Mouse (Mus musculus): ENCODE data around the gene Slc38a6. TPM values are rescaled to one million over a fixed set of nuclear protein-coding genes. Genes with fewer than 3 reads are reported as not detected.

Slc38a6 gene
- total and polyA plus RNA-seq, 3 experiments = 7.0 to 15.4 (median 10.2) TPM

- TF ChIP-seq CTCF (conservative IDR thresholded peaks at IDR 0.05 in 1 of 2, IDR thresholded peaks at IDR 0.05 in 1 of 2; ENCODE audit: low read depth in 2 of 2, low read length in 2 of 2) (no peak), MAZ (IDR thresholded peaks at IDR 0.05; ENCODE audit: low read depth, low read length) (no peak), TCF12 (IDR thresholded peaks at IDR 0.05; ENCODE audit: low read depth, low read length) (no peak), RAD21 (IDR thresholded peaks at IDR 0.05; ENCODE audit: low read depth, low read length) (no peak), ZC3H11A (IDR thresholded peaks at IDR 0.05; ENCODE audit: low read depth, low read length) (no peak), GABPA (IDR thresholded peaks at IDR 0.05; ENCODE audit: insufficient replicate concordance, low read depth, low read length) (no peak), JUND (conservative IDR thresholded peaks at IDR 0.05; ENCODE audit: low read depth, low read length) (no peak), MXI1 (IDR thresholded peaks at IDR 0.05; ENCODE audit: low read depth, low read length) (no peak)
- H3K4me2 ChIP-seq (ENCODE audit: insufficient read depth, low read depth, poor library complexity, severe bottlenecking) = no peak overlapping the region
- H3K27ac ChIP-seq (ENCODE audit: insufficient read depth, low read depth) = no peak overlapping the region
- DNase-seq (ENCODE audit: extremely low read depth) = no peak
- in situ Hi-C loops (cut with MboI; ENCODE audit: low pct_ligation_motif_present, low pct_unique_long_range_greater_than_20kb, low sequenced_read_pairs) (no loop called here), dilution Hi-C loops (cut with MboI; ENCODE audit: extremely low pct_ligation_motif_present, extremely low pct_unique_long_range_greater_than_20kb, low sequenced_read_pairs) (no loop called here)
- no peaks in the 10 kb centered on the region for H3K9me3 ChIP-seq (replicated peaks; ENCODE audit: low read length)
- H3K79me2 ChIP-seq (replicated peaks; ENCODE audit: control insufficient read depth, extremely low read depth, insufficient read depth, poor library complexity, severe bottlenecking) = no peaks in the 10 kb centered on the region
- no peak overlapping the region for H3K4me3 ChIP-seq (replicated peaks in 1 of 3; ENCODE audit: low read depth in 2 of 3, low read length in 2 of 3, poor library complexity in 1 of 3)
- no peaks in the 10 kb centered on the region for H3K27me3 ChIP-seq (replicated peaks)
- peaks cover 8 to 33% of the 10 kb centered on the region in 2 experiments for H3K4me1 ChIP-seq (ENCODE audit: control insufficient read depth in 1 of 2, insufficient read depth in 2 of 2)
- no peaks in the 10 kb centered on the region for H3K36me3 ChIP-seq (replicated peaks in 1 of 2; ENCODE audit: control insufficient read depth in 1 of 2, insufficient read depth in 1 of 2, low read length in 1 of 2)
- H3K9ac ChIP-seq (ENCODE audit: insufficient read depth, low read depth) = no peak overlapping the region
These were observed 83.9 kb downstream of the Slc38a6 start for GRCm38 (mm10) chr12:73370367-73370944.

GRCm38 (mm10) chr12:73371132-73371531, 84.6 kb downstream of the Slc38a6 start:
- H3K4me1 ChIP-seq (ENCODE audit: control insufficient read depth in 1 of 2, insufficient read depth in 2 of 2) = peaks cover 8 to 31% of the 10 kb centered on the region in 2 experiments
- dilution Hi-C loops (cut with MboI; ENCODE audit: extremely low pct_ligation_motif_present, extremely low pct_unique_long_range_greater_than_20kb, low sequenced_read_pairs) = no loop called here
- H3K27me3 ChIP-seq (replicated peaks) = no peaks in the 10 kb centered on the region
- H3K27ac ChIP-seq (ENCODE audit: insufficient read depth, low read depth) = no peak overlapping the region
- no peak overlapping the region for H3K4me3 ChIP-seq (replicated peaks in 1 of 3; ENCODE audit: low read depth in 2 of 3, low read length in 2 of 3, poor library complexity in 1 of 3)
- H3K4me2 ChIP-seq (ENCODE audit: insufficient read depth, low read depth, poor library complexity, severe bottlenecking) = no peak overlapping the region
- H3K9ac ChIP-seq (ENCODE audit: insufficient read depth, low read depth) = no peak overlapping the region
- no peaks in the 10 kb centered on the region for H3K9me3 ChIP-seq (replicated peaks; ENCODE audit: low read length)
- no peak for DNase-seq (ENCODE audit: extremely low read depth)
- in situ Hi-C loops (cut with MboI; ENCODE audit: low pct_ligation_motif_present, low pct_unique_long_range_greater_than_20kb, low sequenced_read_pairs) = no loop called here
- H3K79me2 ChIP-seq (replicated peaks; ENCODE audit: control insufficient read depth, extremely low read depth, insufficient read depth, poor library complexity, severe bottlenecking) = no peaks in the 10 kb centered on the region
- H3K36me3 ChIP-seq (replicated peaks in 1 of 2; ENCODE audit: control insufficient read depth in 1 of 2, insufficient read depth in 1 of 2, low read length in 1 of 2) = no peaks in the 10 kb centered on the region
- TF ChIP-seq ZC3H11A (IDR thresholded peaks at IDR 0.05; ENCODE audit: low read depth, low read length) = no peak
- TF ChIP-seq NRF1 (IDR thresholded peaks at IDR 0.05; ENCODE audit: low read depth, low read length) = no peak
- no peak for TF ChIP-seq POLR2AphosphoS2 (IDR thresholded peaks at IDR 0.05; ENCODE audit: low read depth, low read length)
- no peak for TF ChIP-seq CHD2 (IDR thresholded peaks at IDR 0.05; ENCODE audit: low read length)
- TF ChIP-seq GABPA (IDR thresholded peaks at IDR 0.05; ENCODE audit: insufficient replicate concordance, low read depth, low read length) = no peak
- no peak for TF ChIP-seq EP300 (IDR thresholded peaks at IDR 0.05; ENCODE audit: low read length)
- TF ChIP-seq HCFC1 (IDR thresholded peaks at IDR 0.05; ENCODE audit: low read depth, low read length) = no peak
- no peak for TF ChIP-seq MEF2A (IDR thresholded peaks at IDR 0.05; ENCODE audit: borderline replicate concordance, low read depth, low read length)
- TF ChIP-seq UBTF (IDR thresholded peaks at IDR 0.05; ENCODE audit: low read depth, low read length) = no peak
- no peak for TF ChIP-seq E2F4 (IDR thresholded peaks at IDR 0.05; ENCODE audit: insufficient replicate concordance, low read depth, low read length)
- no peak for TF ChIP-seq IRF4 (IDR thresholded peaks at IDR 0.05; ENCODE audit: low read depth, low read length)
- TF ChIP-seq RAD21 (IDR thresholded peaks at IDR 0.05; ENCODE audit: low read depth, low read length) = no peak
- TF ChIP-seq MXI1 (IDR thresholded peaks at IDR 0.05; ENCODE audit: low read depth, low read length) = no peak
- no peak for TF ChIP-seq BHLHE40 (IDR thresholded peaks at IDR 0.05; ENCODE audit: low read depth, low read length)
- TF ChIP-seq MAFK (IDR thresholded peaks at IDR 0.05; ENCODE audit: insufficient replicate concordance, low read length) = no peak
